Mouse (Mus musculus): ENCODE data around the gene Wwox.

The Wwox gene

DNA sequence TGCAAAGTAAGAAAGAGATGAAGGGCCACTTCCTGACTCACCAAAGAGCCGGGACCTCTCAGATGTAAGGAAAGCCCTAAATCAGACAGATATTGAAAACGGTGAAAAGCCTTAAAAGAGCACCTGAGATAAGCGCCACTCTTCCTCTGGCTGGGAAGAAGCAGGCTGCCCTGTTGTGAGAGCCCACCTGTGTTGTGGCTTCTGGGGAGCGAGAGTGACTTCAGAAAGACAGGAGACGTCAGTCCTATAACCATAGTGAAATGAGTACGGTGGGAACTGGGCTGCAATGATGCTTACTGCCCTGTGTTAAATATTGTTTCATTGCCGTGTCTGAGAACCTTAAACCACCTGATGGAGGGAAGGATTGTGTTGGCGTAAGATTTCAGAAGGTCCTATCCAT is 431.0 kb downstream of the Wwox start:
- no peak for DNase-seq (ENCODE audit: low spot score in 2 of 2)

DNA sequence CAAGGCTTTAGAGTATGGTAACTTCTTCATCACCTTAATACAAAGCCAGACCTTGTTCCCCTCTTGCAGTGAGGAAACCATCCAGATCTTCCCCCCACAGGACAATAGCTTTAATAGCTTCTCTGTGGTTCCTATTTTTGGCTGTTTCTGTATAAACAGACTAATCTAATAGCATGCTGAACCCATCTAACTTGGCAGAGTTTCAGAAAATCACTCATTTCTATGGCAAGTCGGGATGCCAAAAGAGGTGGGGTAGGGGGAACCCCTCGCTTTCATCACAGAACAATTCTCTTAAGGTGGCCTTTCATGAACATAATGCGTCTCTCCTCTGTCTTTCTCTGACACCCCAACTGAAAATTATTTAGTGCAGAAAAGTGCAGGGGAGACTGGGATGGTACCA is 433.0 kb downstream of the Wwox start:
- no peak for DNase-seq (ENCODE audit: low spot score in 2 of 2)

GRCm38 (mm10) chr8:114875161-114875560 is 435.7 kb downstream of the Wwox start:
- no peak for DNase-seq (ENCODE audit: low spot score in 2 of 2)

- no peak for DNase-seq (ENCODE audit: low spot score in 2 of 2)
Measured at GRCm38 (mm10) chr8:114876161-114876611, 436.7 kb downstream of the Wwox start.

DNA sequence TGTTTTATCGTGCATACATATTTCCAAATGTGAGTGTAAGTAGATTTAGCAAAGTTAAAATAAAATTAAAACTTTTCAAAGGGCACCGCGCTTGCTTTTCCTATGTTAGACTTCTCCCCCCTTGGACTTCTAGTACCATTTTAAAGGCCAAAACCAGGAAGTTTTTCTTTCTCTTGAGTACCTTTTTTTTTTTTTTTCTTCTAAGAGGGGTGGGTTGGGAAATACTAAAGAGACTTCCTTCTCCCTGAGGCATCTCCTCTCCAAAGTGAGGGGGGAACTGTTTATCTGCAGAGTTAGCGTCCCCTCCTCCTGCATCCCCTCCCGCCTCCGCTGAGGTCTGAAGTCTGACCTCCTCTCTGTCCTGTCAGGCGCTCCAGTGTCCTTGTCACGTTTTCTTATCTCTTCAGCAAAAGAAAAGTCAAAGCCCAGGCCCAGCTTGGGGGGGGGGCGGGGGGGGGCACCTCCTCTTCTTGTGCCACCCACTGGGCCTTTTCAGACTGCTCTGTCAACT is 437.3 kb downstream of the Wwox start:
- no peak for DNase-seq (ENCODE audit: low spot score in 2 of 2)

GRCm38 (mm10) chr8:114877234-114877633 is 437.8 kb downstream of the Wwox start:
- DNase-seq (ENCODE audit: low spot score in 2 of 2): no peak

GRCm38 (mm10) chr8:114878449-114879276 is 439.2 kb downstream of the Wwox start:
- DNase-seq (ENCODE audit: low spot score in 2 of 2): no peak

GRCm38 (mm10) chr8:114879277-114879568 is 439.8 kb downstream of the Wwox start:
- DNase-seq (ENCODE audit: low spot score in 2 of 2): no peak

DNA sequence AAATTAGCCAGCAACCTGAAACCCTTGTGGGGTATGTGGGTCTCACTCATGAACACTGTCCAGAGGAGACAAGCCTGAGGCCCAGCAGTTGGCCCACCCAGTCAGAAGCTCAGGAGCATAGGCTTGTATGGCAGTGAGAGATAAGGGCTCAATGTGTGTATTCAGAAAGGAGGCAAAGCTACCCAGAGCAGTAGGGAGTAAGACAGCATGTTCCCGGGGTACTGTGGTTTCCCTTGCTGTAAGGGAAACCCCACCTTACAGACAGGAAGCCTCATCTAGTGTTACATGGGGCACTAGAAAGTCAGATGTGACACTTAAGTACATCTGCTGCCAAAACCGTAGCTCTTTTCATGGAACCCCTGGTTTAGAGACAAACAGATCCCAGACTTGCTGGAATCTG is 440.2 kb downstream of the Wwox start:
- no peak for DNase-seq (ENCODE audit: low spot score in 2 of 2)

GRCm38 (mm10) chr8:114880475-114881135 is 441.1 kb downstream of the Wwox start:
- DNase-seq (ENCODE audit: low spot score in 2 of 2): no peak

GRCm38 (mm10) chr8:114881891-114882401 is 442.5 kb downstream of the Wwox start:
- no peak for DNase-seq (ENCODE audit: low spot score in 2 of 2)

GRCm38 (mm10) chr8:114882504-114882903 is 443.0 kb downstream of the Wwox start:
- no peak for DNase-seq (ENCODE audit: low spot score in 2 of 2)

GRCm38 (mm10) chr8:114882936-114883606 is 443.6 kb downstream of the Wwox start:
- DNase-seq (ENCODE audit: low spot score in 2 of 2): no peak

GRCm38 (mm10) chr8:114883967-114884366 is 444.5 kb downstream of the Wwox start:
- DNase-seq (ENCODE audit: low spot score in 2 of 2): no peak

DNA sequence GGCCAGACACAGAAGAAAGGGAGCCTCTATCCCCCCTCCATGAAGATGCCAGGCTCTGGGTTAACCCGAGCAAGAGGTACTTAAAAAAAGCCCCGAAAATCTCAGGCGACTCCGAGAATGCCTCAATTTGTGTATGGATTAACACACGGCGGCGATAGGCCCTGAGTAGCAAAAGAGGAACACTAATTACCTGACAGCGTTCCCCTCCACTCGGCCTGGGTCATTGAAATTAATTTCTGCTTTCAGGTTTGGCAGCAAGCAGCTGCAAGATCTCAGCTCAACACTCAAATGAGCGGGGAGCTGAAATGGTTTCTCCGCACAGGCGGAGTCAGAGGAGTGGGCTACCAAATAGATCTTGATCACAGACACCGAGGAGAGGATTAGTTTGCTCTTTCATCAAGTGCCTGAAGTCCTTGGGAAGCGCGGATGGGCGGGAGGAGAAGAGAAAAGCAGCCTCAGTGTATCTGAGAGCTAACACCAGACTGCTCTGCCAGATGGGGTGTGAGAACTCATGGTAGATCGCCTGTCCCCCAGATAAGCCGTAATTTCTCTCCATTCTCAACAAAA is 445.7 kb downstream of the Wwox start:
- DNase-seq (ENCODE audit: low spot score in 2 of 2): peak in 1 of 2 experiments; percentile 4

GRCm38 (mm10) chr8:114888388-114888787 is 448.9 kb downstream of the Wwox start:
- DNase-seq (ENCODE audit: low spot score in 2 of 2): no peak

DNA sequence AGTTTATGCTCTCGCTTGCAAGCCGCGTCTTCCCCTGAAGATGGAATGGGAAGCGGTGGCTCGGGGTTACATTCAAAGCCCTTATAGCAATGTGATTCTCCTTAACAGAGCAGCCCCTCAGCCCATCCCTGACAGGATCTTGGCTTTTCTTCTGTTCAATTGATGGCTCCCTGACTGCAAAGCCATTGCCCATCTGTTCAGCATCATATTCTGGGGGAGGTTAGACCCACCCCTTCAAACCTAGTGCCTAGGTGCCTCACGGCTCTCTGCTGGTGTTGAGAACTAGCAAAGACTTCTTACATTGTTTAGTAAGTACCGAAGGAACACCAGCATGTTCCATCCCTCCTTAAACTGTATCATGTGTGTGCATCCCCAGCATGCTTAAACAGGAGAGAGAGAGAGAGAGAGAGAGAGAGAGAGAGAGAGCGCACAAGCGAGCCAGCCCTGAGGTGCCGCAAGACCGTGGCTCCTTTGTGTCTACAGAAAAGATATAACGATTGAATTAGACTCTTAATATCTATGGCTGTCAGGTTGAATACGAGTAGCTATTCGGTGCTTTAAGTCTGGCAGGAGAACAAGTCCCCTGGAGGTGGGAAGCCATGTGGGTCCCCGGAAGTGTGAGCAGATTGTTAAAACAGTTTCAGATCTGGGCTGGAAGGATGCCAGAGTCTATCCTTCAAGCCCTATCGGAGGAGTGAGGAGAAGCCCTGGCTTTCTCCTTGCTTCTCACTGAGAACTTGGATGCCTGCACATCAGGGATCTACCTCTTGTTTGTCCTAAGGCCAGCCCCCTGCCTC is 450.3 kb downstream of the Wwox start:
- DNase-seq (ENCODE audit: low spot score in 2 of 2): peak in 1 of 2 experiments; percentile 16

DNA sequence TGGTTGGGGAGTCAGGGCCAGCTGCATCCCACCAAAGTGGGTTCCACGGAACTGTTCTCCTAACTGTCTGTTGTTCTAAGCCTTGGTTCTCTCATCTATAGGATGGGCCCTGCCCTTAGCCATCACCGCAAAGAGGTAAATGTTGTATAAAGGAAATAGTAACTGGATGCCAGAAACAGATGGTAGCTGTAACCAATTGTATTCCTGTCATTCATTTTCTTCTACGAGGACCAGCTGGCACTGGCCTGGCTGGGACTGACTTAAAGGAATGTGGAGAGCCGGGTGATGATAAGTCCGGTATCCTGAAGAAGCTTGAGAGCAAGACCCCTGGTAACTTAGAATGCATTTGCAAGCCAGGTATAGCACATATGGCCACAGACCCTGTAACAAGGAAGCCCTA is 451.0 kb downstream of the Wwox start:
- DNase-seq (ENCODE audit: low spot score in 2 of 2): no peak

GRCm38 (mm10) chr8:114891252-114891651 is 451.8 kb downstream of the Wwox start:
- no peak for DNase-seq (ENCODE audit: low spot score in 2 of 2)

GRCm38 (mm10) chr8:114897432-114897831 is 458.0 kb downstream of the Wwox start:
- DNase-seq (ENCODE audit: low spot score in 2 of 2): no peak

DNA sequence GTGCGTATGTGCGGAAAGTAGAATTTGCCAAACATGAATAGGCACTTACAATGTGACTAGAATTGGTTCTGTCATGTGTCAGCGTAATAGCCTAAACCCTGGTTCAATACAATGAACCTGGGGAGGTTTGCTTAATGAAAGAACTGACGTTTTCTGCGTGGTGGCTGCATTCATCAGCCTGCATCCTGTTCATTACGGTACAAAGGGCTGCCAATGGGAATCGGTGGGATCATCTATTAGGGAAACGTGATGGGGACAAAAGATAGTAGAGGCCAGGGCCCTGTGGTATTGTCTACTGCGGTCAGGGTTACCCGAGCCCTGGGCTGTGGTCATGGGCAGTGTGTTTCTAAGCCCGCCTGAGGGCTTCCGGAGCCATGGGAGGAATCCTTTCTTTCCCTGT is 459.7 kb downstream of the Wwox start:
- DNase-seq (ENCODE audit: low spot score in 2 of 2): no peak

Measured in frontal cortex, postnatal 36 days (tissue).